Mouse (Mus musculus) ovary, postnatal 36 days (tissue): Measurements from ENCODE around the gene Hoxa1.

Experiments
- DNase-seq: peaks from one replicate; pipeline ENCODE4 v3.0.0; 2022; ENCODE audit warnings: low spot score, mixed read lengths

The Hoxa1 gene

DNA sequence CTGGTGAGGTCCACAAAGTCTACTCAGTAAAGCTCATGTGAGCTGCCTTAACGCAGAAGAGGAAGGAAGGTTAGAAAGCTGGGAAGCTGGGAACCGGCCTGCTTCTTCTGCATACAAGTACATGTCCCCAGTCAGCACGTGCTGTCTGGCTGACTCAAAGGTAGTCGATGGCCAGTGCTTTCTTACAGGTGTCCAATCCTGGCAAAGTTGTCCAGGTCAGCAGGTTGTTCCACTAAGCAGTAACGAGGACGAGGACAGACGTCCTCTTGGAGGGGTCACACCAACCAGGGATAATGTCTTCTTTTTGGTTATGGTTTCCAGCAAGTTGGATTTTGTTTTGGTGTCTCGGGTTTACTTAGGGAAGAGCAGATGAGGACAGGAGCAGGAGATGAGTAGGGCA lies 31.8 kb upstream of the Hoxa1 start:
- no peak for DNase-seq

DNA sequence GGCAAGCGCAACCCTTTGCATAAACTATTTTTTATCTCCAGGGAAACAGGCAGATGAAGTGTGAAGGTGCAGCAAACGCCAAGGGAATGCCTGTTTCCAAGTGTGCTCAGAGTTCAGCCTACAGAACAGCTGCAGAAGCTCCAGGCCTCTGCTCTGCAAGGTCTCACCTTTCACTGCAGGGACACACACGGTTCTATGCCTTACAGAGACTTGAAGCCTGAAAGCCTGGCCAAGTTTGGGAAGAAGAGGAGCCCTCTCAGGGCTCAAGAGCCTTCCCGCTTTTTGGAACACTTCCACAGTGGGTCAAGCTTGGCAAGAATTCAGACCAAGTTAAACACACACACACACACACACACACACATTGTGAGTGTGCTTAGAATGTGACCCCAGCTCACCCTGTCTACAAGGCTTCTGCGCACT lies 31.1 kb upstream of the Hoxa1 start:
- DNase-seq = no peak

DNA sequence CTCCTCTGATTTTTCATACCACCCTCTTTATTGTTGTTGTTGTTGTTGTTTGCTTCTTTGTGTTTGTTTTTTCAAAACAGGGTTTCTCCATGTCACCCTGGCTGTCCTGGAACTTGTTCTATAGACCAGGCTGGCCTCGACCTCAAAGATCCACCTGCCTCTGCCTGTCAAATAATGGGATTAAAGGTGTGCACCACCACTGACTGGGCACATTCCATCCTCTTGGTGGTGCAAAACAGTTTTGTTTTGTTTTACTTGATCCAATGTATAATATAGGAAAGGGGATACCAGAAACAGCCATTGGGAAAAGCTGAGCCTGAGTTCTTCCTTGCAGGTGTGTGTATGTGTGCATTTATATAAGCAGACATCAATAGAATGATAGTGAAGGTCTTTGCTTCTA lies 28.4 kb upstream of the Hoxa1 start:
- DNase-seq = no peak

GRCm38 (mm10) chr6:52185834-52186233 lies 27.7 kb upstream of the Hoxa1 start:
- DNase-seq = no peak

DNA sequence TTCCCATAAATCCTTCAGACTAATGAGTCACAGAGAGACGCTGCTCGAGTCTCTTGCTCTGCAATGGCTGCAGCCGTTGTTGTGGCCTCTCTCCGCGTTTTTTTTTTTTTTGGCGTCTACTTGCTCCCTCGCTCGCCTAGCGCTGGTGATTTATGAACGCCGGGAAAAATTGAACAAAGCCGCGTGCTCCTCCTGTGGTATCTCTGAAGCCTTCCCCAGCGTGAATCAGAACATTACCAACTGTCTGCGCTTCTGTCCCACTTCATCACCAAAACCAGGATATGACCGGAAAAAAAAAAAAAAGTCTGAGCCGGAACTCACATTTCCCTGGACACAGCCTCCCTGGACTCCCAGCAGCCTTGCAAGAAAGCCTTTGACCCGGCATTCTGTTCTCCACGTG lies 27.1 kb upstream of the Hoxa1 start:
- DNase-seq = no peak

DNA sequence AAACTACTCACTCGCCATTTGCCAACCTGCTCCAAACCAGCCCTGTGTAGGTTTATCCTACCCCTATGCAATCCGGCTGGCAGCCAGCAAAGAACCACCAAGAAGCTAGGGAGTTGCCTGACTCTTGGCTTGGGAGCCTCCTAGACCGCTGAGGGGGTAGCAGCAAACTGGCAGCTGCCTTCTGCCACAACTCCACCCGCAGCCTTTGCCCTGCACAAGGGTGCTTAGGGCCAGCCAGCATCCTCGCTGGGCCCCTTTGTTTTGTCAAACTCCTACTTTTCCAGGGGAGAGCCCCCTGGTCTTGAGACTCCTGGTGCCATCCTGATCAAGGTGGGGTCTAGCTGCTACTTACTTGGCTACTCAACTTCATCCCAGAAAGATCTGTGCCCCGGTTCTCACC lies 26.6 kb upstream of the Hoxa1 start:
- no peak for DNase-seq

DNA sequence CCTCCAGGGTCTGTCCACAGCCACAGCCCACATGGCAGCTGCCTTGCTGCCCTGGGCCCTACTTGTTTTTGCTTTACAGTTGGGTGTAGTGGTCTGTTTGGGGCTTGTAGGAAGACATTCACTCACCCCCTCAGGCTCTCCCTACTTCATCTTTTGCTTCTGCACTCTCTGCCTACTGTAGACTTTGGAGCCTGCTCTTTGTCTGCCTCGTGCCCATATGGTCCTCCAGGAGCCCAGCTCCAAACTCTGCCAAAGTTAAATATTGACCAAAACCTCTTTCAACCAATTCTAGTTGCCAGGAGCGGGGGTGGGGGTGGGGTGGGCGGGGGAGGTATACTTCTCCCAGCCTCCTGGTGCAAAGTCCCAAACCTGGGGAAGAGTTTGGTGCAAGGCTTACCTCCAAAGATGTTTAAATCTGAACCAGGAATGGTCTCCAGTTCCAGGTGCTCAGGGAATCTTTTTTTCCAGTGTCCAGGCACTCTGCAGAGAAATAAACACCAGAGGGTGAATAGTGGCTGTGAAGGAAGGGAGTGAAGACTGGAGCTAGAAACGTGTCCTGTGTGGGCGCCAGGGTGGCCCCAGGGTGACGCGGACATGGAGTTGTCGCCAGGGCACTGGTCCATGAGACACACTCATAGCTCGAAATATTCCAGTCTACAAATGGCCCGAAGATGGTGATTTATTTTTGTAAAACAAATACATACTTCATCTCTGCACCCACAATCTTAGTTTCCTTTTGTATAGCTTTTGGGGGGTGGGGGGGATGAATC lies 25.4 kb upstream of the Hoxa1 start:
- no peak for DNase-seq

DNA sequence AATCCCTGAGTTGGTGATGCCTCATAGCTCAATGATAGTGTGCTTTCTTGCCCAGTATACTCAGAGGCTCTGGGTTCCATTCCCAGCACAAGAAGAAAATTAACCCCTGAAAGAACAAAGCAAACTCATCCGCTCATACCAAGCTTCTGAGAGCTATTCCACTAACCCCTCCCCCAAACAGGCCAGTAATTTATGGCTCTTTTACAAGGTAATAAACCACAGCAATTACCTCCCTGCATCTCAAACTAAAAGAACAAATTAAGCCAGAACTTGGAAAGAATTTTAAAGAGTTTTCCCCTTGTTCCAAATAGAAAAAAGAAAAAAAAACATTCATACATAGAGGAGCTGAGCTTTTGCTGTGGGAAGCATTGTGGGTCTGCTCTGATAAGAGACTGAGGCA lies 24.7 kb upstream of the Hoxa1 start:
- no peak for DNase-seq

DNA sequence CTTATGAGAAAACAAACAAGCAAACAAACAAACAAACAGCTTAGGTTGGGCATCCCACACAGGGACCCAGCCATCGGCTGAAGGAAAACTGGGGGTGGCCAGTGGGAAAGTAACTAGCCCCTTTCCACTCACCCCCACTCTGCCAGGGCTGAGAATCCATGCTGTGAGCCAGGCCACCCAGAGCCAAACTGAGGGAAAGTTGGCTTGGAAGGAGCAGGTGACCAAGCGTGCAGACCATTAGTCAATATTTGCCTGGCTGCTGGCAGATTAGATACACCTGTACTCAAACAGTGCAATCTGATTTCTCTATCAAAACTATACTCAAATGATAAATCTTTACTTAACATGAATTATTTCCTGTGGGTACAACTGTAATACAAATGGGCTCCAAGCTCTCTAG lies 23.9 kb upstream of the Hoxa1 start:
- no peak for DNase-seq

DNA sequence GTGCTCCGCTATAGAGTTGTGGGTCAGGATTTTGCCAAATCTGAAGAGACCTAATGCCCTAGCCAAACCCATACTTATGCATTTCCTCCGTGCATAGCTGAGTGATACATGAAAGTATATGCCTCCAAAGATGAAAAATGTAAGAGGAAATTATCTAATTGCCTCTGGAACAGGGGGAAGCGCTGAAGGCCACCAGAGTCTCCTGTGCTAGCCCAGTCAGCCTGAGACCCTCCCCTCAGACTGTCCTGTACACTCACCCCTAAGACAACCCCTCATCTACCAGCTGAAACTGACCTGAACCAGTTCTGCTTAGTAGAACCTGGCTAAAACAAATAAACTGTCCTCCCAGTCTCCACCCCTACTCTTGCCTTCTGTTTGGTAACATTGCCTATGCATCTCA lies 22.6 kb upstream of the Hoxa1 start:
- DNase-seq = no peak

DNA sequence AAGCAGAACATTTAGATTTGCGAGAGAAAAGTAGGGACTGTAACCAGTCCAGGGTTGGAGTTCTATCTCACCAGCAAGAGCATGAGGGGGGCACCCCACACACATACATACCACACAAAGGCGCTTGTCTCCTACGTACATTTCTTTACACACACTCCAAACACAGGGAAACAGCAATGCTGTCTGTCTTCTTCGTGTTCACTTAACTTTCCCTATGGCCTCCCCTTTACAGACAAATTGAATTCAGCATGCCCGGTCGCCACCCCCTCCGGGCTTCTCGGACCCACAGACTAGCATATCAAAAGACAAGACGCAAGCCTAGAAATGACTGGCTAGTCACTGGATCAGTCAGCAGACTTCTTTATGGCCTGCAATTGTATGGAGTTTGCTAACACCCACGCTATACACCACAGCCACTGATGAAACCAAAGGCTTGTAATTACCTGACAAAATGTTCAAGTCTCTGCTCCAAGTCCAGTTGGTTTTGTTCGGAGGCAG lies 22.1 kb upstream of the Hoxa1 start:
- DNase-seq = no peak

GRCm38 (mm10) chr6:52179690-52180089 lies 21.6 kb upstream of the Hoxa1 start:
- DNase-seq = no peak

GRCm38 (mm10) chr6:52178918-52179665 lies 21.0 kb upstream of the Hoxa1 start:
- DNase-seq = no peak

GRCm38 (mm10) chr6:52177806-52178205 lies 19.7 kb upstream of the Hoxa1 start:
- DNase-seq = no peak

- DNase-seq = no peak
Measured at GRCm38 (mm10) chr6:52177061-52177735, 19.1 kb upstream of the Hoxa1 start, which contains the start of gene 5730596B20Rik. Gene 5730596B20Rik, plus strand, starts transcription at chr6:52177498.

GRCm38 (mm10) chr6:52176391-52176790 lies 18.3 kb upstream of the Hoxa1 start:
- no peak for DNase-seq

- DNase-seq = peak; percentile 27
Measured at GRCm38 (mm10) chr6:52175864-52176263, 17.7 kb upstream of the Hoxa1 start.

DNA sequence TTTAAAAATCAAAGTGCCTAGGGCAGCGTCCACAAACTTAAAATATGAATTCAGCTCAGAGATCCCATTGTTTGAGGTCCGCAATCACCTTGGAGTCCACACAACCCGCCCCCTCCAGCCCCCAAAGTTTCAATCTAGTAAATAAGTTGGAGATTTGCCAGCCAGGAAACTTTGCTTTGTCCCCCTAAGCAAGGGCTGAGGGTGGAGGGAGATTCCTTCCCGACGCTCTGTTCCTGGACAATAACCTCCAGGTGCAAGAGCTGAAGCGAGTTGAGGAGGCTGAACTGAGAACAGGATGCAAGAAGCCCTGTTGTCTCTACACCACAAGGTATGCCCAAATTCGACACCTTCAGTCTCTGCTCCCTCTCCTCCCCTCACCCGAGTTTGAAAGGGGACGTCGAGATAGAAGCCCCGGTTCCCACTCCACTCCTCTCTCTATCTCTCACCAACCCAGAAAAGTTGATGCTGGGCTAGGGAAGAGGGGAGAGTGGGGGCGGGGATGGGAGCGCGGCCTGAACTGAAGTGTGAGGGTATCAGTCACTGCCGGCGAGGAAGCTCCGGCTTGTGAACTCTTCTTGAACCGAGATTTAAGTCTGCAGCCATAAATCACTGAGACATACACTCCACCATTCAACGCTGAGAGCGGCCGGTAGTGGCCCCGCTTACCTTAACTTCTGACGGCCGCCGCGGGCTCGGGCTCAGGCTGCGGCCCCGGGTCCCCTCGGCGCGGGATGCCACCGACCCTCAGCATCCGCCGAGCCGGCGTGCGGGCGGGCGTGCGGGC lies 17.0 kb upstream of the Hoxa1 start:
- DNase-seq = no peak

- DNase-seq = no peak
Measured at GRCm38 (mm10) chr6:52173648-52174047, 15.5 kb upstream of the Hoxa1 start.

DNA sequence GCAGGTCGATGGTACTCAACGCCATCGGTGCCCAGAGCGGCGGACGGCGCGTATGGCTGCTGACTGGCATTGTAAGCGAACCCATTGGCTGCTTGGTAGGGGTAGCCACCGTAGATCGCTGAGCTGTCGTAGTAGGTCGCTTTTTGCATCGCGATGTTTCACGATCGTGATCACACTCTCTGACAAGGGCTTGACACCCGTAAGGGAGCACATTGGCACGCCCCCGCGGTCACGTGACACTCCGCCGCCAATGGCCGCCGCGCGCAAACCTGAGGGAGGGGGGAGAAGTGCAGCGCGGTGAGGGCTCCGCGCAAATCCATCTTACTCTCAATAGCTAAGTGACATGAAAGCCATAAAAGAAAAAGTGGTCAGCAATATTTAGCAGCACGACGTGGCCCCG lies 14.4 kb upstream of the Hoxa1 start:
- DNase-seq = peak; percentile 72

DNA sequence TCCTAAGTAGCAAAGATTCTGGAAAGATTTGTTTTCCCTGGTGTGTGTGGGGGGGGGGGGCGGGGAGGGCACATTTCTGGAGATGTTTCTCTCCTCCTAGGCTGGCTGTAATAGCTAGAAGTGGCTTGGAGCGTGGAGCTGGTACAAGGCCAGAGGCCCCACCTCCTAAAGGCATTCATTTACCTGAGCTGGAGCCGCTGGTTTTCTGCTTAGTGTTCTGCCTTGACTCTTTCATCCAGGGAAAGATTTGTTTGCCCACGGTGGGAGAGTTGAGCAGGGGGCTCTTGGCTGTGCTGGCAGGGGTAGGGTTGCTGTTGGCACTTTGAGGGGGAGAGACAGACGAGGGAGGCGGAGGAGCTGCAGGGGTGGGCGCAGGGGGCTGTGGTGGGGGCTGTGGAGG lies 13.8 kb upstream of the Hoxa1 start:
- DNase-seq = no peak

DNA sequence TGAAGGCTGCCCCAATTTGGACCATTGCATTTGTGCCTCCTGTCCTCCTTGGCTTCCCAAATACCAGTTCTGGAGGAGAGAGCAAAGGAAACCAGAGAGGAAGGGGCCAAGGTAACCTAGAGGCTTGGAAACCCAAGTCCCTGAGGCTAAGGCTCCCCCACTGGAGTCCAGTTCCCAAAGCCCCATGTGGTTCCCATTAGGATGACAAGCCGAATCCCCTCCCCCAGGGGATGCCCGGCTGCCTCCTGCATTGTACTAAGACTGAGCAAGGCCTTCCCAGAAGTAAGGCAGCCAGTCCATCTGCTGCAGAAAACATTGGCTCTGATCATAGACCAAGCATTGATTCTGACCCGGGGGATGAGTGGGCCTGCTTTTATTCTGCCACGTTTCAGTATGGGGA lies 13.2 kb upstream of the Hoxa1 start:
- DNase-seq = no peak
